Mouse (Mus musculus) myocyte (in vitro differentiated cells): ENCODE data around the gene Hipk3.

Source experiments
- E2F4 ChIP-seq: IDR thresholded peaks from one replicate; pipeline ENCODE4 v1.6.1; 2011; ENCODE audit warnings: mild to moderate bottlenecking, control low read depth, moderate library complexity; ENCODE audit not compliant: insufficient read depth
- USF1 ChIP-seq: IDR thresholded peaks from one replicate; pipeline ENCODE4 v1.6.1; 2011; ENCODE audit warnings: low read depth, mild to moderate bottlenecking, control low read depth, moderate library complexity

DNA sequence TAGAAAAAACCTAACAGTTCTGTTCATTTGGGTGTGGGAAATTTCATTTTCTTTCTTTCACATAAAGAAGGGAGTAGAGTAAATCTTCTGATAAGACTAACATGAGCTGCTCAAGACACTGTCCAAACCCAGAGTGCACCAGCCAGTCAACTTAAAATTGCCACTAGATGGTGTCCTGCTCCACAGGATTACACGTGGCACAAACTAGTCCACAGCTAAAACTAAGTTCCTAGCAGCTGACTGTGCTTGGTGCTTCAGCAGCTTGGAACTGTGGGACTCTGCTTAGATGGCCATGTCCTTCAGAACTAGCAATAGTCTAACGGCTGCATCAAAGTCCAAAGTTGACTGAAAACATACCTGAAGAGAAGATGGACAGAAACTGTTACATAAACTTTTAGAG is 49.5 kb downstream of the Hipk3 start:
- TF ChIP-seq E2F4 (no peak), USF1 (no peak)
